Mouse (Mus musculus): Measurements from ENCODE around the gene Dclk2.

Gene Dclk2

GRCm38 (mm10) chr3:86760474-86760873, 160.2 kb downstream of the Dclk2 start:
- DNase-seq (ENCODE audit: low read depth, low spot score): no peak

- no peak for DNase-seq (ENCODE audit: low read depth, low spot score)
Observed at GRCm38 (mm10) chr3:86759834-86760233, 160.8 kb downstream of the Dclk2 start.

GRCm38 (mm10) chr3:86759383-86759782, 161.3 kb downstream of the Dclk2 start:
- no peak for DNase-seq (ENCODE audit: low read depth, low spot score)

GRCm38 (mm10) chr3:86758727-86759126, 161.9 kb downstream of the Dclk2 start:
- peak; percentile 30 for DNase-seq (ENCODE audit: low read depth, low spot score)

GRCm38 (mm10) chr3:86756548-86756947, 164.1 kb downstream of the Dclk2 start:
- no peak for DNase-seq (ENCODE audit: low read depth, low spot score)

GRCm38 (mm10) chr3:86754595-86755557, 165.8 kb downstream of the Dclk2 start:
- no peak for DNase-seq (ENCODE audit: low read depth, low spot score)

- DNase-seq (ENCODE audit: low read depth, low spot score): no peak
Observed at GRCm38 (mm10) chr3:86754178-86754577, 166.5 kb downstream of the Dclk2 start.

- DNase-seq (ENCODE audit: low read depth, low spot score): no peak
Observed at GRCm38 (mm10) chr3:86750652-86751051, 170.0 kb downstream of the Dclk2 start.

- no peak for DNase-seq (ENCODE audit: low read depth, low spot score)
Observed at GRCm38 (mm10) chr3:86745769-86746512, 174.7 kb downstream of the Dclk2 start.

- no peak for DNase-seq (ENCODE audit: low read depth, low spot score)
Observed at GRCm38 (mm10) chr3:86745348-86745747, 175.3 kb downstream of the Dclk2 start.

GRCm38 (mm10) chr3:86739745-86740144, 180.9 kb downstream of the Dclk2 start:
- DNase-seq (ENCODE audit: low read depth, low spot score): no peak

GRCm38 (mm10) chr3:86738831-86739230, 181.8 kb downstream of the Dclk2 start:
- no peak for DNase-seq (ENCODE audit: low read depth, low spot score)
